Mouse (Mus musculus): ENCODE results near the gene Ect2. TPM values are rescaled to one million over a fixed set of nuclear protein-coding genes. Genes with fewer than 3 reads are reported as not detected.
A peak's percentile ranks its signal among the peaks of the same experiment; 100 is the strongest.

Ect2 gene
- 99.1 and 108 TPM in 2 replicates for polyA plus RNA-seq (2016; fragmentation: Nextera tagmentation; extraction: Ambion mirVana)

GRCm38 (mm10) chr3:27153701-27154209 lies at the start of gene Ect2:
Gene Ect2 (minus strand): TSS chr3:27153878.
- H3K27ac ChIP-seq, result peak within 1 kb of the TSS; percentile 70

DNA sequence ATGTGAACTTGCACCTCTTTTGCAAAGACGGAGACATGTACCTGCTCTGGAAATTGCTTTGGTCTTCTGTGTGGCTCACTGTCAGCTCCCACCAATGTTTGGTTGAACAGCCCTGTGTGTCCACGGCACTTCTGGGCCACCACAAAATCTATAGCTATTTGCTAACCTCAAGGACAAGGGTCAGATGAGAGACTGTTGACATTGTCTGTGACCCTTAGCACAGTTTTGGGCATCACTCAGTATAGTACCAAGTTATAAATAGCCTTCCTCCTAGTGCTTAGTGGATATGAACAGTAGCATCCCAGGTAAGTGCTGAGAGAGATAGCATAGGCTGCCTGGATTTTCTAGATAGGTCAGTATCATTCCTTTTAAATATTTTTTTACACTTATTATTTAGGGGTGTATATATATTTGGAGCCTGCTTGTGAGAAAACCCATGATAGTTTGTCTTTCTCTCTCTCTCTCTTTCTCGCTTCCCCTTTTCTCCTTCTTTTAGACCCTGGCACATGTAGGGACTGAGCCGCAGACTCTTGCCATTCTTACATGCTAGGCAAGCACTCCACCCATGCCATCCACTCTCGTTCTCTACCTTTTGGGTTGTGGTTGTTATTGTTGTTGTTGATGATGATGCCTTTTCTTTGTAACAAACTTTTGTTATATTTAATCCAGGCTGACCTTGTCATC lies 48.2 kb upstream of the Ect2 start:
- 89% methylated on average over 5 of the region's 5 CpGs for WGBS
- Histone ChIP-seq H3K9me3 (no peaks in the 10 kb centered on the region), H3K9ac (no peak overlapping the region), H3K36me3 (replicated peaks) (no peaks in the 10 kb centered on the region), H3K4me1 (no peaks in the 10 kb centered on the region), H3K4me3 (replicated peaks) (no peak overlapping the region), H3K27ac (no peak overlapping the region), H3K27me3 (no peaks in the 10 kb centered on the region), H3K4me2 (no peak overlapping the region)
- no peak for ATAC-seq (ENCODE audit: low FRiP score)

More at GRCm38 (mm10) chr3:27153701-27154209, at the start of gene Ect2:
- peak; percentile 100 for ATAC-seq (ENCODE audit: low FRiP score)
- no peaks in the 10 kb centered on the region for H3K9me3 ChIP-seq
- peak within 1 kb of the TSS; percentile 87 for H3K4me3 ChIP-seq (replicated peaks)
- H3K36me3 ChIP-seq (replicated peaks), result peaks cover 10% of the 10 kb centered on the region; the same call in 1 of the 2 replicates
- H3K4me1 ChIP-seq, result peaks cover 28% of the 10 kb centered on the region
- H3K4me2 ChIP-seq, result peak within 1 kb of the TSS; percentile 73
- under 1% methylated on average over 37 of the region's 37 CpGs for WGBS
- no peaks in the 10 kb centered on the region for H3K27me3 ChIP-seq
- H3K9ac ChIP-seq, result peak within 1 kb of the TSS; percentile 86

- Histone ChIP-seq H3K36me3 (replicated peaks) (no peaks in the 10 kb centered on the region), H3K27ac (no peak overlapping the region), H3K9me3 (no peaks in the 10 kb centered on the region), H3K4me1 (no peaks in the 10 kb centered on the region), H3K4me2 (no peak overlapping the region), H3K9ac (no peak overlapping the region), H3K27me3 (no peaks in the 10 kb centered on the region), H3K4me3 (replicated peaks) (no peak overlapping the region)
- WGBS, result 93% methylated on average over 7 of the region's 7 CpGs
- no peak for ATAC-seq (ENCODE audit: low FRiP score)
Observed at GRCm38 (mm10) chr3:27199120-27199519, 45.4 kb upstream of the Ect2 start.

GRCm38 (mm10) chr3:27197816-27198215 lies 44.1 kb upstream of the Ect2 start:
- Histone ChIP-seq H3K4me1 (no peaks in the 10 kb centered on the region), H3K27me3 (no peaks in the 10 kb centered on the region), H3K9ac (no peak overlapping the region), H3K9me3 (no peaks in the 10 kb centered on the region), H3K4me2 (no peak overlapping the region), H3K36me3 (replicated peaks) (no peaks in the 10 kb centered on the region), H3K27ac (no peak overlapping the region), H3K4me3 (replicated peaks) (no peak overlapping the region)
- ATAC-seq (ENCODE audit: low FRiP score), result no peak
- WGBS, result 83% methylated on average over 5 of the region's 5 CpGs

DNA sequence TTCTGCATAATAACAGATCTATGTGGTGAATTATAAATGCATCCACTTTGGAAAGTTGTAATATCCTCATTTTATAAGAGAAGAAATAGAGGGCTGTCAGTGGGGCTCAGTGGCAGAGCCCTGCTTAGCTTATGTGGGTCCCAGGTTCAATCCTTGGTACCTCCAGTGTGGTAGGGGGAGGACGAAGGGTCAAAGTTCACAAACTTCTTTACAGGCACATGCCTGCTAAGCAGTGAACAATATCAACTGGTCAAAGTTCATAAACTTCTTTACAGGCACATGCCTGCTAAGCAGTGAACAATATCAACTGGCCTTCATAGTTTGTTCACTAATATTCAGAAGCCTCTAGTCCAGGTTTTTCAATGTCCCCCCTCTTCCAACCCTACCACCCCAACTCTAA lies 42.9 kb upstream of the Ect2 start:
- H3K9me3 ChIP-seq, result no peaks in the 10 kb centered on the region
- H3K27me3 ChIP-seq, result no peaks in the 10 kb centered on the region
- H3K9ac ChIP-seq, result no peak overlapping the region
- no peak overlapping the region for H3K4me3 ChIP-seq (replicated peaks)
- no peaks in the 10 kb centered on the region for H3K36me3 ChIP-seq (replicated peaks)
- H3K4me2 ChIP-seq, result no peak overlapping the region
- H3K27ac ChIP-seq, result no peak overlapping the region
- H3K4me1 ChIP-seq, result no peaks in the 10 kb centered on the region
- no peak for ATAC-seq (ENCODE audit: low FRiP score)
- WGBS, result 77% methylated on average over 1 of the region's 1 CpGs

- Histone ChIP-seq H3K27me3 (no peaks in the 10 kb centered on the region), H3K36me3 (replicated peaks) (no peaks in the 10 kb centered on the region), H3K9me3 (no peaks in the 10 kb centered on the region), H3K4me2 (no peak overlapping the region), H3K9ac (no peak overlapping the region), H3K27ac (no peak overlapping the region), H3K4me1 (no peaks in the 10 kb centered on the region), H3K4me3 (replicated peaks) (no peak overlapping the region)
- ATAC-seq (ENCODE audit: low FRiP score), result no peak
- WGBS, result 91% methylated on average over 8 of the region's 8 CpGs
Observed at GRCm38 (mm10) chr3:27195573-27196227, 42.0 kb upstream of the Ect2 start.

GRCm38 (mm10) chr3:27195153-27195552 lies 41.5 kb upstream of the Ect2 start:
- Histone ChIP-seq H3K4me3 (replicated peaks) (no peak overlapping the region), H3K4me1 (no peaks in the 10 kb centered on the region), H3K9ac (no peak overlapping the region), H3K36me3 (replicated peaks) (no peaks in the 10 kb centered on the region), H3K27me3 (no peaks in the 10 kb centered on the region), H3K27ac (no peak overlapping the region), H3K4me2 (no peak overlapping the region), H3K9me3 (no peaks in the 10 kb centered on the region)
- no peak for ATAC-seq (ENCODE audit: low FRiP score)
- WGBS, result 81% methylated on average over 4 of the region's 4 CpGs

DNA sequence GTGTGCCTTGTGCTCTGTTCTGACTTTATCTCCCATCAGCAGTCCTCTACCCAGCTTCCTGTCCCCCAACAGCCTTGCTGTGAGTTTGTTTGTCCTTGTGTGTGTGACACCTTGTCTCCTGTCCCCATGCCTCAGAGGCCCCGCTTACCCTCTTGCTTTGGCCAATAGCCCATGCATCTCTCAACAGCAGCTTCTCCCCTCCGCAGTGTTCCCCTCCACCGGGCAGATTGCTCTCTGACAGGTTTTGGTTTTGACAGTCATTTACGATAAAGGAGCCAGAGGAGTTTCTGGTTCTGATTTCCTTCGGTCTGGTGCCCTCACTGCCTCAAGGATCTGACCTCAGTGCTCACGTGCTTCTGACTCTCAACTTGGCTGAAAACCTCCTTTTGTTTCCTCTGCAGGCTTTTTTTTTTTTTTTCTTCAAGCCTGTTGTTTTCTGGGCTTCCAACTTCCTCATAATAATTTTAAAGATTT lies 40.2 kb upstream of the Ect2 start:
- no peaks in the 10 kb centered on the region for H3K27me3 ChIP-seq
- no peaks in the 10 kb centered on the region for H3K36me3 ChIP-seq (replicated peaks)
- H3K4me3 ChIP-seq (replicated peaks), result no peak overlapping the region
- no peak overlapping the region for H3K4me2 ChIP-seq
- H3K9me3 ChIP-seq, result no peaks in the 10 kb centered on the region
- H3K27ac ChIP-seq, result no peak overlapping the region
- H3K9ac ChIP-seq, result no peak overlapping the region
- 72% methylated on average over 6 of the region's 6 CpGs for WGBS
- no peak for ATAC-seq (ENCODE audit: low FRiP score)
- no peaks in the 10 kb centered on the region for H3K4me1 ChIP-seq

DNA sequence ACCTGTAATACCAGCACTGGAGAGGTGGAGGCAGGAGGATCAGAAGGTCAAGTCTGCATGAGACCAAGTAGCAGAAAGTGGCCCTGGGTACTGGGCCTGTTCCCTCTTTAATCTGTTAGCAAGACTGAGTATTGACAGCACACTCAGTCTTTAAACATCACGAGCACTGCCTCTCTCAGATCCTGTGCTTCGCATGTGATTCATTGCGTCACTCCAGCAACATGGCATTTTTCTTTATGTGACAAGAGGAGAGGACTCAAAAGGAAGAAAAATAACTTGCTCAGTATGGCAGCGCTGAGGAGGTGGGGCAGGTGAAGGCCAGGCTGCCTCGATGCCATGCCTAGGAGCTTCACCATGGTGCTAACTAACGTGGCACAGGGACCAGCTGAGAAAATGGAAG lies 38.2 kb upstream of the Ect2 start:
- no peak overlapping the region for H3K9ac ChIP-seq
- no peaks in the 10 kb centered on the region for H3K4me1 ChIP-seq
- H3K36me3 ChIP-seq (replicated peaks), result no peaks in the 10 kb centered on the region
- H3K4me3 ChIP-seq (replicated peaks), result no peak overlapping the region
- 90% methylated on average over 6 of the region's 6 CpGs for WGBS
- no peak overlapping the region for H3K27ac ChIP-seq
- H3K4me2 ChIP-seq, result no peak overlapping the region
- no peak for ATAC-seq (ENCODE audit: low FRiP score)
- H3K9me3 ChIP-seq, result no peaks in the 10 kb centered on the region
- no peaks in the 10 kb centered on the region for H3K27me3 ChIP-seq

DNA sequence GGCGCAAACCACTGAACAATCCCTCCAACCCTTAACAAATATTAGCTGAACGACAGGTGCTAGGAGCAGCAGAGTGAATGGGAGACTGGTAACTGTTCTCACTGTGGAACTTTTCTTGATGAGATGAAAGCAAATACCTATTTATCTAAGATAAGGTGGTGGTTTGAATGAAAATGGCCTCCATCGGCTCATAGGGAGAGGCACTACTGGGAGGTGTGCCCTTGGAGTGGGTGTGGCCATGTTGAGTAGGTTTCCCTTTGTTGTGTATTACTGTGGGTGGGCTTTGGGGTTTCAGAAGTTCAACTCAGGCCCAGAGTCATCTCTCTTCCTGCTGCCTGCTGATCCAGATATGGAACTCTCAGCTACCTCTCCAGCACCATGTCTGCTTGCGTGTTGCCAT lies 37.2 kb upstream of the Ect2 start:
- Histone ChIP-seq H3K4me3 (replicated peaks) (no peak overlapping the region), H3K4me1 (no peaks in the 10 kb centered on the region), H3K4me2 (no peak overlapping the region), H3K27me3 (no peaks in the 10 kb centered on the region), H3K9ac (no peak overlapping the region), H3K27ac (no peak overlapping the region), H3K9me3 (no peaks in the 10 kb centered on the region), H3K36me3 (replicated peaks) (no peaks in the 10 kb centered on the region)
- 92% methylated on average over 4 of the region's 4 CpGs for WGBS
- no peak for ATAC-seq (ENCODE audit: low FRiP score)

DNA sequence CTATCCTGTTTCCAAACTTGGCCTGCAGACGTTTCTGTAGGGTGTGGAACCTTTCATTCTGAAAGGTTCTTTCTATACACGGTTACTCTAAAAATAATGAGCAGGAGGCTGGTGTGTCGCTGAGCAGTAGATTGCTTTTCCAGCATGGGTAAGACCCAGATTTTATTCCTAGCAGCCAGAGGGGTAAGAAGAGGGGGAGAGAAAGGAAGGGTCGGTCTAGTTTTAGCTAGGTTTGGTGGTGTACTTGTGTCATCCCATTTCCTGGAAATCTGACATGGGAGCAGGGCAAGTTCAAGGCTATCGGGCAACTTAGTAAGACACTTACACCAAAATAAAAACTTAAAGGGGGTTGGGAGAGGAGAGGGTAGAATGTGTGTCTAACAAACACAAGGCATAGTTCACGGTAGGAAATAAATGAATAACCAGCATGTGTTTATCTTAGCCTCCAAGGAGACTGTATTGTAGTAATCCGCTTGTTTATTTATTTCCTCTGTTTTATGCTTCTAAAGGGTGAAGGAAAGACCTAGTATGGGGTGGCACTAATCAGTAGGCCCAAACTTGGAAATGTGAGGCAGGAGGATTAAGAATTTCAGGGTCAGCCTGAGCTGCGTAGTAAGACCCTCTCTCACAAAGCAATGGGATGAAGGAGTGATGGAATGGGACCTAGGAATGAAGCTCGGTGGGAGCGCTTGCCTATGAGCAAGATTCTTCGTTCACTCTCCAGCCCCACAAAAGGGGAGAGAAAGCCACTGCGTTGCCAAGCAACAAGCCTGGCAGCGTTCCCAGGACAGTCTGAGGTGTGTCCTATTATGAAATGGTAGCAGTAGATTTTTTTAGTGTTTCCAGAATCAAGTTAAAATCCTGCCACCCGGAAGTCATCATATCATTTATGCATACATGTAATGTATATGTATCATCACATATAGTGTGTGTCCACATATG lies 35.9 kb upstream of the Ect2 start:
- H3K4me1 ChIP-seq, result no peaks in the 10 kb centered on the region
- 63% methylated on average over 14 of the region's 14 CpGs for WGBS
- H3K9me3 ChIP-seq, result no peaks in the 10 kb centered on the region
- H3K36me3 ChIP-seq (replicated peaks), result no peaks in the 10 kb centered on the region
- no peak overlapping the region for H3K4me3 ChIP-seq (replicated peaks)
- ATAC-seq (ENCODE audit: low FRiP score), result no peak
- 0 out of 2 replicates have a peak, but pooled peaks cover 4% of the 10 kb centered on the region for H3K27me3 ChIP-seq
- no peak overlapping the region for H3K27ac ChIP-seq
- no peak overlapping the region for H3K4me2 ChIP-seq
- no peak overlapping the region for H3K9ac ChIP-seq

DNA sequence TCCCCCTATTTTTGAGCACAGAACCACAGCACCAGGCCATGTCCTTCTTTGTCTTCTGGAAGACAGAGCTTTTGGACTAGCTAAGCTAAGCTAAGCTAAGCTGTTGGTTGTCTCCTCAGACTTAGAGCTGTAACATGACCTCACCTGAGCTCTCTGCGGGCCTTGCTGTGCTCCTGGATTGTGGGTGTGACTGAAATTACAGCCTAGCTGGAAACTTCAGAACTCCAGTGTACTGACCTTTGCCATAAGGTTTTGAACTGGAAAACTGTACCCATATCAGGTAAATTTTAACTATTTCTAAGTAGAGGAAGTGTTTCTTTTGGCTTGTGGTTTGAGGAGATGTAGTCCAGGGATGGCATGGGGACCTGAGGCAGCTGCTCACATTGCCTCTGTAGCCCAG lies 34.7 kb upstream of the Ect2 start:
- WGBS, result 92% methylated on average over 1 of the region's 1 CpGs
- Histone ChIP-seq H3K27me3 (0 out of 2 replicates have a peak, but pooled peaks cover 8% of the 10 kb centered on the region), H3K4me3 (replicated peaks) (no peak overlapping the region), H3K4me2 (no peak overlapping the region), H3K9ac (no peak overlapping the region), H3K27ac (no peak overlapping the region), H3K36me3 (replicated peaks) (no peaks in the 10 kb centered on the region), H3K4me1 (peaks cover 4% of the 10 kb centered on the region), H3K9me3 (no peaks in the 10 kb centered on the region)
- no peak for ATAC-seq (ENCODE audit: low FRiP score)

All from forebrain, embryonic 12.5 days (tissue).